Mouse (Mus musculus) MEL (cell line): ENCODE data around the gene Esrp2. TPM values are rescaled to one million over a fixed set of nuclear protein-coding genes. Genes with fewer than 3 reads are reported as not detected.

Experiments
- DNase-seq: peaks from one replicate; pipeline ENCODE4 v3.0.0; 2011; ENCODE audit warnings: low read depth, low spot score
- H3K27ac ChIP-seq: 2 replicates; pipeline ENCODE4 v1.5.1; 2012; ENCODE audit warnings: low read depth, mild to moderate bottlenecking, control low read depth, low read length, moderate library complexity; ENCODE audit not compliant: control insufficient read depth
- H3K27me3 ChIP-seq, 2 experiments: fragments of 150-350 bp in 1 of 2; sonication (generic) in 1 of 2; 2 replicates each; pipeline ENCODE4 v1.6.1; 2012; ENCODE audit warnings: low read length in 2 of 2, mild to moderate bottlenecking in 2 of 2, improper control_type of control experiment in 1 of 2, moderate library complexity in 1 of 2; ENCODE audit not compliant: insufficient read depth in 2 of 2, control insufficient read depth in 1 of 2
- H3K36me3 ChIP-seq, 2 experiments: 2 replicates each; pipeline ENCODE4 v1.6.1; 2012 to 2014; ENCODE audit warnings: low read length in 2 of 2, improper control_type of control experiment in 1 of 2, inconsistent platforms in 1 of 2, mild to moderate bottlenecking in 1 of 2; ENCODE audit not compliant: insufficient read depth in 2 of 2, control insufficient read depth in 1 of 2
- H3K4me1 ChIP-seq, 2 experiments: fragments of 150-350 bp in 1 of 2; sonication (generic) in 1 of 2; 2 replicates each; pipeline ENCODE4 v1.6.1; 2012; ENCODE audit warnings: low read length in 2 of 2, improper control_type of control experiment in 1 of 2, mild to moderate bottlenecking in 1 of 2; ENCODE audit not compliant: insufficient read depth in 2 of 2, control insufficient read depth in 1 of 2
- H3K4me3 ChIP-seq, 2 experiments: fragments of 150-350 bp in 1 of 2; sonication (generic) in 1 of 2; 2 replicates each; pipeline ENCODE4 v1.5.1; 2012; ENCODE audit warnings: low read depth in 2 of 2, low read length in 2 of 2, mild to moderate bottlenecking in 2 of 2, moderate library complexity in 2 of 2, control low read depth in 1 of 2, improper control_type of control experiment in 1 of 2; ENCODE audit not compliant: control insufficient read depth in 1 of 2, insufficient read depth in 1 of 2
- H3K79me2 ChIP-seq: 2 replicates; pipeline ENCODE4 v1.6.1; 2012; ENCODE audit warnings: mild to moderate bottlenecking, low read length, moderate library complexity; ENCODE audit not compliant: control insufficient read depth, poor library complexity, insufficient read depth
- H3K9ac ChIP-seq: 2 replicates; pipeline ENCODE4 v1.6.1; 2012; ENCODE audit warnings: low read depth, mild to moderate bottlenecking, control low read depth, low read length, moderate library complexity; ENCODE audit not compliant: control insufficient read depth, poor library complexity, severe bottlenecking
- H3K9me3 ChIP-seq: fragments of 150-350 bp; sonication (generic); replicated peaks from 2 replicates; pipeline ENCODE4 v1.6.1; 2012; ENCODE audit warnings: mild to moderate bottlenecking, low read length, improper control_type of control experiment, moderate library complexity; ENCODE audit not compliant: insufficient read depth
- BHLHE40 ChIP-seq: IDR thresholded peaks from 2 replicates; pipeline ENCODE4 v1.6.1; 2012; ENCODE audit warnings: low read depth, mild to moderate bottlenecking, inconsistent platforms, low read length, improper control_type of control experiment, borderline replicate concordance
- CHD1 ChIP-seq: IDR thresholded peaks from 2 replicates; pipeline ENCODE4 v1.6.1; 2012; ENCODE audit warnings: low read depth, mild to moderate bottlenecking, inconsistent platforms, low read length, improper control_type of control experiment
- CTCF ChIP-seq, 3 experiments: IDR thresholded peaks in 2 of 3; conservative IDR thresholded peaks in 1 of 3; 2 replicates each; pipeline ENCODE4 v1.5.1; 2011 to 2012; ENCODE audit warnings: low read length in 3 of 3, low read depth in 2 of 3, mild to moderate bottlenecking in 2 of 3, improper control_type of control experiment in 1 of 3, inconsistent platforms in 1 of 3, mixed read lengths in 1 of 3, moderate library complexity in 1 of 3; ENCODE audit not compliant: control insufficient read depth in 1 of 3, insufficient read depth in 1 of 3, poor library complexity in 1 of 3, severe bottlenecking in 1 of 3
- E2F4 ChIP-seq: IDR thresholded peaks from 2 replicates; pipeline ENCODE4 v1.6.1; 2011; ENCODE audit warnings: low read depth, low read length, improper control_type of control experiment, borderline replicate concordance
- ELF1 ChIP-seq: IDR thresholded peaks from 2 replicates; pipeline ENCODE4 v1.6.1; 2014; ENCODE audit warnings: low read depth, mild to moderate bottlenecking, inconsistent platforms, low read length, improper control_type of control experiment, moderate library complexity
- EP300 ChIP-seq, 2 experiments: IDR thresholded peaks; 2 replicates each; pipeline ENCODE4 v1.6.1; 2011; ENCODE audit warnings: improper control_type of control experiment in 2 of 2, low read length in 2 of 2, low read depth in 1 of 2, mild to moderate bottlenecking in 1 of 2
- GATA1 ChIP-seq: IDR thresholded peaks from 2 replicates; pipeline ENCODE4 v1.6.1; 2011; ENCODE audit warnings: low read depth, low read length, improper control_type of control experiment
- HCFC1 ChIP-seq: IDR thresholded peaks from 2 replicates; pipeline ENCODE4 v1.6.1; 2012; ENCODE audit warnings: low read depth, mild to moderate bottlenecking, inconsistent platforms, low read length, improper control_type of control experiment, moderate library complexity
- KAT2A ChIP-seq: conservative IDR thresholded peaks from 2 replicates; pipeline ENCODE4 v1.6.1; 2012; ENCODE audit warnings: low read depth, low read length, improper control_type of control experiment, inconsistent platforms
- MAFK ChIP-seq: IDR thresholded peaks from 2 replicates; pipeline ENCODE4 v1.6.1; 2011; ENCODE audit warnings: low read depth, mild to moderate bottlenecking, low read length, improper control_type of control experiment, borderline replicate concordance
- MAX ChIP-seq: IDR thresholded peaks from 2 replicates; pipeline ENCODE4 v1.6.1; 2011; ENCODE audit warnings: low read length, improper control_type of control experiment
- MAZ ChIP-seq: IDR thresholded peaks from 2 replicates; pipeline ENCODE4 v1.6.1; 2012; ENCODE audit warnings: low read depth, mild to moderate bottlenecking, inconsistent platforms, low read length, improper control_type of control experiment
- MEF2A ChIP-seq: IDR thresholded peaks from 2 replicates; pipeline ENCODE4 v1.6.1; 2014; ENCODE audit warnings: low read depth, mild to moderate bottlenecking, inconsistent platforms, low read length, improper control_type of control experiment; ENCODE audit not compliant: poor library complexity, insufficient replicate concordance, severe bottlenecking; ENCODE audit errors: extremely low read depth
- NELFE ChIP-seq: IDR thresholded peaks from 2 replicates; pipeline ENCODE4 v1.6.1; 2011; ENCODE audit warnings: low read depth, low read length, improper control_type of control experiment
- POLR2A ChIP-seq, 2 experiments: IDR thresholded peaks; 2 replicates each; pipeline ENCODE4 v1.6.1; 2011 to 2012; ENCODE audit warnings: low read length in 2 of 2, mild to moderate bottlenecking in 2 of 2, control low read depth in 1 of 2, improper control_type of control experiment in 1 of 2, low read depth in 1 of 2, moderate library complexity in 1 of 2; ENCODE audit not compliant: control insufficient read depth in 1 of 2, insufficient read depth in 1 of 2, poor library complexity in 1 of 2
- POLR2AphosphoS2 ChIP-seq: IDR thresholded peaks from 2 replicates; pipeline ENCODE4 v1.6.1; 2011; ENCODE audit warnings: low read length, improper control_type of control experiment
- POLR2AphosphoS5 ChIP-seq: IDR thresholded peaks from 2 replicates; pipeline ENCODE4 v1.6.1; 2012; ENCODE audit warnings: low read depth, borderline replicate concordance, mild to moderate bottlenecking, inconsistent platforms, low read length, moderate library complexity, mixed read lengths
- RAD21 ChIP-seq: IDR thresholded peaks from 2 replicates; pipeline ENCODE4 v1.6.1; 2011; ENCODE audit warnings: mild to moderate bottlenecking, low read depth, low read length, improper control_type of control experiment
- RCOR1 ChIP-seq: IDR thresholded peaks from 2 replicates; pipeline ENCODE4 v1.6.1; 2012; ENCODE audit warnings: low read depth, mild to moderate bottlenecking, inconsistent platforms, low read length, improper control_type of control experiment
- SIN3A ChIP-seq: IDR thresholded peaks from 2 replicates; pipeline ENCODE4 v1.6.1; 2012; ENCODE audit warnings: low read length, improper control_type of control experiment, inconsistent platforms
- SMC3 ChIP-seq: IDR thresholded peaks from 2 replicates; pipeline ENCODE4 v1.6.1; 2011; ENCODE audit warnings: low read depth, low read length, improper control_type of control experiment
- TAL1 ChIP-seq: IDR thresholded peaks from 2 replicates; pipeline ENCODE4 v1.6.1; 2012; ENCODE audit warnings: mild to moderate bottlenecking, inconsistent platforms, low read length, moderate library complexity, mixed read lengths
- TBP ChIP-seq: IDR thresholded peaks from 2 replicates; pipeline ENCODE4 v1.8.0; 2011; ENCODE audit warnings: low read depth, low read length, improper control_type of control experiment
- TCF12 ChIP-seq: IDR thresholded peaks from 2 replicates; pipeline ENCODE4 v1.6.1; 2014; ENCODE audit warnings: low read depth, mild to moderate bottlenecking, inconsistent platforms, low read length, improper control_type of control experiment, moderate library complexity
- UBTF ChIP-seq: IDR thresholded peaks from 2 replicates; pipeline ENCODE4 v1.6.1; 2012; ENCODE audit warnings: low read depth, mild to moderate bottlenecking, inconsistent platforms, low read length, improper control_type of control experiment, moderate library complexity, borderline replicate concordance; ENCODE audit not compliant: insufficient read depth
- USF1 ChIP-seq: IDR thresholded peaks from 2 replicates; pipeline ENCODE4 v1.6.1; 2014; ENCODE audit warnings: low read depth, mild to moderate bottlenecking, inconsistent platforms, low read length, improper control_type of control experiment, moderate library complexity
- ZKSCAN1 ChIP-seq: IDR thresholded peaks from 2 replicates; pipeline ENCODE4 v1.6.1; 2012; ENCODE audit warnings: low read depth, mild to moderate bottlenecking, inconsistent platforms, low read length, improper control_type of control experiment, moderate library complexity
- ZNF384 ChIP-seq: IDR thresholded peaks from 2 replicates; pipeline ENCODE4 v1.6.1; 2012; ENCODE audit warnings: low read depth, mild to moderate bottlenecking, inconsistent platforms, low read length, improper control_type of control experiment
- polyA plus RNA-seq, 2 experiments: library from polyadenylated mRNA; stranded (reverse) in 1 of 2; unstranded in 1 of 2; fragments of >175 nt in 1 of 2; fragments of >200 nt in 1 of 2; gene quantifications; 2 replicates each; pipeline versions ENCODE4 v1.2.1 to v1.2.4; 2012; ENCODE audit warnings: low replicate concordance in 2 of 2, low read depth in 1 of 2; ENCODE audit not compliant: insufficient read length in 2 of 2, insufficient read depth in 1 of 2, missing spikeins in 1 of 2
- total RNA-seq: library from RNA; depleted of rRNA; stranded (reverse); fragments of 300-350 nt; gene quantifications from 2 replicates; pipeline ENCODE4 v1.2.3, GENCODE M21; 2012

Gene Esrp2
- total and polyA plus RNA-seq, 3 experiments = 2.3 to 4.5 TPM; not detected in 1

GRCm38 (mm10) chr8:106149801-106150652, 13.3 kb upstream of the Esrp2 start, which contains the start of gene Pla2g15 (continued):
- TF ChIP-seq NELFE = peak; percentile 57; the same call in 1 of the 2 replicates
- TF ChIP-seq ZNF384 = no peak; the same call in 1 of the 2 replicates
- no peak for TF ChIP-seq RAD21
- no peak for TF ChIP-seq CTCF (IDR thresholded peaks at IDR 0.05 in 2 of 3, conservative IDR thresholded peaks at IDR 0.05 in 1 of 3; ENCODE audit: control insufficient read depth in 1 of 3, insufficient read depth in 1 of 3, low read depth in 2 of 3, low read length in 3 of 3, poor library complexity in 1 of 3, severe bottlenecking in 1 of 3)
- TF ChIP-seq HCFC1 = peak; percentile 83
- peak; percentile 76 for TF ChIP-seq TCF12
- TF ChIP-seq GATA1 = peak; percentile 71
- peak; percentile 40; the same call in 1 of the 2 replicates for TF ChIP-seq MAX
- TF ChIP-seq POLR2AphosphoS5 = no peak
- TF ChIP-seq BHLHE40 = no peak
- TF ChIP-seq UBTF = no peak
- no peak for TF ChIP-seq MAFK
- no peak for TF ChIP-seq POLR2AphosphoS2
- TF ChIP-seq POLR2A (IDR thresholded peaks at IDR 0.05; ENCODE audit: control insufficient read depth in 1 of 2, insufficient read depth in 1 of 2, low read depth in 1 of 2, low read length in 2 of 2, poor library complexity in 1 of 2) = peak; percentile 33 to 83
- TF ChIP-seq MEF2A = no peak
- no peak for TF ChIP-seq TAL1
- TF ChIP-seq SIN3A = peak; percentile 94
- peak; percentile 21; the same call in 1 of the 2 replicates for TF ChIP-seq RCOR1
- no peak for TF ChIP-seq E2F4
- peak; percentile 70; the same call in 1 of the 2 replicates for TF ChIP-seq ELF1
- no peak for TF ChIP-seq KAT2A
- TF ChIP-seq TBP = peak; percentile 69; the same call in 1 of the 2 replicates
- TF ChIP-seq USF1 = no peak; the same call in 1 of the 2 replicates

GRCm38 (mm10) chr8:106149025-106149424, 12.3 kb upstream of the Esrp2 start:
- peaks cover 0 to 31% of the 10 kb centered on the region in 2 experiments; a peak in 3 of 4 replicates for H3K4me1 ChIP-seq

More at GRCm38 (mm10) chr8:106149025-106149424, 12.3 kb upstream of the Esrp2 start:
- Histone ChIP-seq H3K9me3 (no peaks in the 10 kb centered on the region), H3K79me2 (peaks cover 2% of the 10 kb centered on the region; the same call in 1 of the 2 replicates), H3K4me3 (no peak overlapping the region), H3K36me3 (peaks cover 0 to 26% of the 10 kb centered on the region in 2 experiments; a peak in 2 of 4 replicates), H3K27ac (no peak overlapping the region), H3K27me3 (no peaks in the 10 kb centered on the region), H3K9ac (peak overlapping the region; percentile 33)
- TF ChIP-seq TAL1 (no peak), MAX (no peak), EP300 (IDR thresholded peaks at IDR 0.05; ENCODE audit: low read depth in 1 of 2, low read length in 2 of 2) (no peak), NELFE (no peak), RAD21 (no peak), MAZ (no peak), POLR2AphosphoS2 (no peak), SMC3 (no peak), CHD1 (no peak), BHLHE40 (no peak), ZKSCAN1 (no peak), CTCF (IDR thresholded peaks at IDR 0.05 in 2 of 3, conservative IDR thresholded peaks at IDR 0.05 in 1 of 3; ENCODE audit: control insufficient read depth in 1 of 3, insufficient read depth in 1 of 3, low read depth in 2 of 3, low read length in 3 of 3, poor library complexity in 1 of 3, severe bottlenecking in 1 of 3) (no peak)
- no peak for DNase-seq
